Mouse (Mus musculus) hindbrain, embryonic 13.5 days (tissue): ENCODE results near the gene Gm45799. TPM values are rescaled to one million over a fixed set of nuclear protein-coding genes. Genes with fewer than 3 reads are reported as not detected.
A peak's percentile ranks its signal among the peaks of the same experiment; 100 is the strongest.

Experiments used
- ATAC-seq: fragments of 200-750 bp; cut with Nextera tagmentation; 2 replicates; pipeline ENCODE4 v1.8.0; 2017; ENCODE audit warnings: moderate TSS enrichment; ENCODE audit not compliant: low FRiP score
- H3K27ac ChIP-seq: fragments of 300-500 bp; sonication (generic); 2 replicates; pipeline ENCODE4 v1.5.1; 2015; ENCODE audit warnings: inconsistent platforms, mild to moderate bottlenecking, moderate library complexity
- H3K27me3 ChIP-seq: fragments of 300-500 bp; sonication (generic); 2 replicates; pipeline ENCODE4 v1.6.1; 2015; ENCODE audit warnings: mild to moderate bottlenecking, inconsistent platforms
- H3K36me3 ChIP-seq: fragments of 300-500 bp; sonication (generic); 2 replicates; pipeline ENCODE4 v1.6.1; 2015; ENCODE audit warnings: mild to moderate bottlenecking, inconsistent platforms
- H3K4me1 ChIP-seq: fragments of 300-500 bp; sonication (generic); replicated peaks from 2 replicates; pipeline ENCODE4 v1.6.1; 2015; ENCODE audit warnings: inconsistent platforms
- H3K4me2 ChIP-seq: fragments of 300-500 bp; sonication (generic); 2 replicates; pipeline ENCODE4 v1.6.1; 2015; ENCODE audit warnings: inconsistent platforms, mild to moderate bottlenecking, moderate library complexity
- H3K4me3 ChIP-seq: fragments of 300-500 bp; sonication (generic); 2 replicates; pipeline ENCODE4 v1.5.1; 2015; ENCODE audit warnings: mild to moderate bottlenecking, inconsistent platforms
- H3K9ac ChIP-seq: fragments of 300-500 bp; sonication (generic); 2 replicates; pipeline ENCODE4 v1.6.1; 2015; ENCODE audit warnings: mild to moderate bottlenecking, inconsistent platforms
- H3K9me3 ChIP-seq: fragments of 300-500 bp; sonication (generic); 2 replicates; pipeline ENCODE4 v1.6.1; 2016; ENCODE audit warnings: inconsistent platforms
- whole genome bisulfite sequencing: fragments of 180-500 bp; shearing (Covaris S2); methylation state at CpG from one replicate; pipeline ENCODE4 v1.1.7; 2015; 5-methylcytosine and 5-hydroxymethylcytosine counted together
- polyA plus RNA-seq: library from polyadenylated mRNA; unstranded; fragments of >200 nt; fragmentation: Nextera tagmentation; extraction: Ambion mirVana; gene quantifications from 2 replicates; pipeline ENCODE4 v1.2.1, GENCODE M21; 2015

Gene Gm45799
- polyA plus RNA-seq, 1 experiment from 2014 or later, result 16.1 TPM

DNA sequence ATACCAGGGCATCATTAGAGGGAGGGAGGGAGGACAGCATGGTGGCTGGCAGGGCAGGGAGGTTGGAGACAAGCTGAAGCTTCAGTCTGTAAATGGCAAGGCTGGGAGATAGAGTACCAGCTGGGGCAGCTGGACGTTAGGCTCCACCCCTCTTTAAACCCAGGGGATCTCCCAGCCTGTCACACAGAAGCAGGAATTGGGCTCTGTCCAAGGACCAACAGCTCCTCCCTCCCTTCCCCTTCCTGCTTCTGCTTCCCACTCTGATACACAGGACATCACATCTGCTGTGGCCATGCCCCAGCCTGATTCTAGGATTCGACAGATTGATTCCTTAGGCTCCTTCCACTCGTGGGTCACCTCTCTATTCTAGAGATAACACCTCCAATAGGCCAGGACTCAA is 11.7 kb upstream of the Gm45799 start:
- Histone ChIP-seq H3K27ac (peak overlapping the region; percentile 76), H3K4me2 (no peak overlapping the region), H3K4me3 (no peak overlapping the region), H3K36me3 (peaks cover 21% of the 10 kb centered on the region), H3K4me1 (peaks cover 50% of the 10 kb centered on the region), H3K9me3 (no peaks in the 10 kb centered on the region), H3K9ac (0 out of 2 replicates have a peak overlapping the region, but pooled peaks have one; percentile 9), H3K27me3 (no peaks in the 10 kb centered on the region)
- peak; percentile 27; the same call in 1 of the 2 replicates for ATAC-seq
- 22% methylated on average over 3 of the region's 3 CpGs for WGBS

- Histone ChIP-seq H3K4me3 (peak overlapping the region; percentile 84), H3K9ac (peak overlapping the region; percentile 93), H3K9me3 (no peaks in the 10 kb centered on the region), H3K36me3 (peaks cover 20% of the 10 kb centered on the region), H3K27me3 (0 out of 2 replicates have a peak, but pooled peaks cover 4% of the 10 kb centered on the region), H3K27ac (peak overlapping the region; percentile 93), H3K4me1 (peaks cover 66% of the 10 kb centered on the region), H3K4me2 (peak overlapping the region; percentile 78)
- ATAC-seq, result peak; percentile 17
- WGBS, result 21% methylated on average over 4 of the region's 4 CpGs
Measured at GRCm38 (mm10) chr7:105632551-105632972, 7.8 kb upstream of the Gm45799 start.

GRCm38 (mm10) chr7:105633127-105633800 is 7.1 kb upstream of the Gm45799 start, which contains the start of gene Trim3:
Gene Trim3, minus strand, starts transcription at chr7:105633571.
- peaks cover 65% of the 10 kb centered on the region for H3K4me1 ChIP-seq
- peak within 1 kb of the TSS; percentile 84 for H3K4me3 ChIP-seq
- H3K4me2 ChIP-seq, result peak within 1 kb of the TSS; percentile 78
- no peaks in the 10 kb centered on the region for H3K9me3 ChIP-seq
- WGBS, result under 1% methylated on average over 45 of the region's 71 CpGs
- peak within 1 kb of the TSS; percentile 93 for H3K9ac ChIP-seq
- H3K36me3 ChIP-seq, result peaks cover 26% of the 10 kb centered on the region
- 0 out of 2 replicates have a peak, but pooled peaks cover 4% of the 10 kb centered on the region for H3K27me3 ChIP-seq
- H3K27ac ChIP-seq, result peak within 1 kb of the TSS; percentile 93
- ATAC-seq, result peak; percentile 87

DNA sequence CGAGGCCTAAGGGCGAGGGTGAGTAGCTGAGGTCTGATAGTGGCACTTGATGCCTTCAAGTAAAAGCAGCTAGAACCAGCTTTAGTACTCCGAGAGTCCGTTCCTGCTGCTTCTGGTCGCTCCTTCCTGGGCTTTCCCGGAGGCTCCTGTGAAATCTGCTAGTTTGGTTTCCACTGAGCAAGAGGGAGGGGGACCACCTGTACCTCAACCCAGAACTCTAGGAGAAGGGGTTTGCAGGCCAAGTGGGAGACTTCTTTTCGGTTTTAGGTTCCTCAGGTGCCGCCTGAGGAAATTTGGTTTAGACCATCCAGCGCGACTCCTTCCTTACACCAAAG is 6.6 kb upstream of the Gm45799 start:
- Histone ChIP-seq H3K4me3 (peak overlapping the region; percentile 84), H3K27ac (peak overlapping the region; percentile 93), H3K4me1 (peaks cover 63% of the 10 kb centered on the region), H3K9me3 (no peaks in the 10 kb centered on the region), H3K9ac (peak overlapping the region; percentile 93), H3K36me3 (peaks cover 26% of the 10 kb centered on the region), H3K27me3 (0 out of 2 replicates have a peak, but pooled peaks cover 4% of the 10 kb centered on the region), H3K4me2 (peak overlapping the region; percentile 78)
- 6% methylated on average over 10 of the region's 10 CpGs for WGBS
- ATAC-seq, result no peak

- Histone ChIP-seq H3K4me1 (peaks cover 63% of the 10 kb centered on the region), H3K4me2 (peak overlapping the region; percentile 78), H3K27ac (peak overlapping the region; percentile 93), H3K27me3 (0 out of 2 replicates have a peak, but pooled peaks cover 4% of the 10 kb centered on the region), H3K4me3 (peak overlapping the region; percentile 84; the same call in 1 of the 2 replicates), H3K9ac (peak overlapping the region; percentile 40), H3K36me3 (peaks cover 26% of the 10 kb centered on the region), H3K9me3 (no peaks in the 10 kb centered on the region)
- 52% methylated on average over 9 of the region's 9 CpGs for WGBS
- ATAC-seq, result no peak
Measured at GRCm38 (mm10) chr7:105634272-105634920, 6.0 kb upstream of the Gm45799 start.

- Histone ChIP-seq H3K9me3 (no peaks in the 10 kb centered on the region), H3K4me2 (no peak overlapping the region), H3K9ac (no peak overlapping the region), H3K27ac (peak overlapping the region; percentile 93), H3K4me3 (no peak overlapping the region), H3K36me3 (peaks cover 26% of the 10 kb centered on the region), H3K27me3 (0 out of 2 replicates have a peak, but pooled peaks cover 4% of the 10 kb centered on the region), H3K4me1 (peaks cover 57% of the 10 kb centered on the region)
- WGBS, result 87% methylated on average over 2 of the region's 2 CpGs
- no peak for ATAC-seq
Measured at GRCm38 (mm10) chr7:105635726-105636125, 4.6 kb upstream of the Gm45799 start.

DNA sequence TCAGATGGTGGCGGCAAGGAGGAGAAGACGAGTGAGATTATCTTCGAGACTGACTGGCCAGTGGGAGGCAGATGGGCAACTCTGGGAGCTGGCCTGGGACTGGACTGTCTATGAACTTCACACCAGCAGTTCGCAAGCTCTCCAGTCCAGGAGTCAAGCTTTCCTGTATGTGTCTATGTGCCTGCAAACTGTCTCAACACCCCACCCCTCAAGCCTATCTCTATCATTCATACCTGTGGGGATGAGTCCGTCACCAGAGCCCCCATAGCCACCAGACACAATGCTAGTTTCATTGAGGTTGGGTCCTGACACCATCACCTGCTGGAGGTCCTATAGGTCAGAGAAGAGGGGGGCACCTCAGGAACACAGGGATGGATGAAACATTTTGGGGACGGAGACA is 1.6 kb upstream of the Gm45799 start:
- H3K9me3 ChIP-seq, result no peaks in the 10 kb centered on the region
- H3K27me3 ChIP-seq, result 0 out of 2 replicates have a peak, but pooled peaks cover 4% of the 10 kb centered on the region
- 94% methylated on average over 6 of the region's 6 CpGs for WGBS
- H3K4me3 ChIP-seq, result no peak overlapping the region
- ATAC-seq, result no peak
- H3K4me1 ChIP-seq, result peaks cover 50% of the 10 kb centered on the region
- no peak overlapping the region for H3K9ac ChIP-seq
- peaks cover 32% of the 10 kb centered on the region for H3K36me3 ChIP-seq
- H3K4me2 ChIP-seq, result no peak overlapping the region
- H3K27ac ChIP-seq, result no peak overlapping the region

DNA sequence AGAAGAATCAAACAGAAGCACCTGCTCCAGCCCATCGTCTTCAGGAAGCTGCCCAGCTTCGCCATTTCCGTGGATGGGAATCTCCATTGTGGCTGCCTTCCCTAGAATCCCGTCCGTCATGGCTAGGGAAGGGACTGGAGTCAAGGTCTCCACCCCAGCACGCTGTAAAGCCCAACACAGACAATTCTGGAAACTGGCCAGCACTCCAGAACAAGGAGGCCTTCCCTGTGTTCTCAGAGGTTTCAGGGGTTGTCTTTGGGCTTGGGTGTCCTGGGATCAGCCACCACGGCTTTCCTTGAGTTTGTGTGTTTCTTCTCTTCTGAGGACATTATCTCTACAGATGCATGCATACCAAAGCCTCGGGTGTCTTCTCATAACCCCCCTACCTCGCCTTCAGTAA is 1.0 kb upstream of the Gm45799 start:
- Histone ChIP-seq H3K4me3 (peak overlapping the region; percentile 68), H3K27ac (no peak overlapping the region), H3K27me3 (0 out of 2 replicates have a peak, but pooled peaks cover 4% of the 10 kb centered on the region), H3K9ac (peak overlapping the region; percentile 88), H3K4me1 (peaks cover 45% of the 10 kb centered on the region), H3K9me3 (no peaks in the 10 kb centered on the region), H3K36me3 (peaks cover 37% of the 10 kb centered on the region), H3K4me2 (peak overlapping the region; percentile 95)
- no peak for ATAC-seq
- 75% methylated on average over 9 of the region's 9 CpGs for WGBS

GRCm38 (mm10) chr7:105639756-105640155 is 596 bp upstream of the Gm45799 start, which contains the start of gene Timm10b:
Gene Timm10b, plus strand, starts transcription at chr7:105640056.
- Histone ChIP-seq H3K4me3 (peak within 1 kb of the TSS; percentile 68), H3K4me1 (peaks cover 41% of the 10 kb centered on the region), H3K4me2 (peak within 1 kb of the TSS; percentile 95), H3K9me3 (no peaks in the 10 kb centered on the region), H3K27me3 (0 out of 2 replicates have a peak, but pooled peaks cover 4% of the 10 kb centered on the region), H3K9ac (peak within 1 kb of the TSS; percentile 88), H3K27ac (peak within 1 kb of the TSS; percentile 90), H3K36me3 (peaks cover 38% of the 10 kb centered on the region)
- no peak for ATAC-seq
- WGBS, result 2% methylated on average over 2 of the region's 2 CpGs

- 0 out of 2 replicates have a peak, but pooled peaks cover 3% of the 10 kb centered on the region for H3K27me3 ChIP-seq
- H3K27ac ChIP-seq, result peak overlapping the region; percentile 90
- H3K36me3 ChIP-seq, result peaks cover 39% of the 10 kb centered on the region
- H3K4me2 ChIP-seq, result peak overlapping the region; percentile 94
- H3K4me1 ChIP-seq, result peaks cover 32% of the 10 kb centered on the region
- WGBS, result under 1% methylated on average over 18 of the region's 18 CpGs
- H3K4me3 ChIP-seq, result peak overlapping the region; percentile 68
- no peak; the same call in 1 of the 2 replicates for ATAC-seq
- H3K9ac ChIP-seq, result peak overlapping the region; percentile 88
- H3K9me3 ChIP-seq, result no peaks in the 10 kb centered on the region
Measured at GRCm38 (mm10) chr7:105640894-105641255, 523 bp downstream of the Gm45799 start.

DNA sequence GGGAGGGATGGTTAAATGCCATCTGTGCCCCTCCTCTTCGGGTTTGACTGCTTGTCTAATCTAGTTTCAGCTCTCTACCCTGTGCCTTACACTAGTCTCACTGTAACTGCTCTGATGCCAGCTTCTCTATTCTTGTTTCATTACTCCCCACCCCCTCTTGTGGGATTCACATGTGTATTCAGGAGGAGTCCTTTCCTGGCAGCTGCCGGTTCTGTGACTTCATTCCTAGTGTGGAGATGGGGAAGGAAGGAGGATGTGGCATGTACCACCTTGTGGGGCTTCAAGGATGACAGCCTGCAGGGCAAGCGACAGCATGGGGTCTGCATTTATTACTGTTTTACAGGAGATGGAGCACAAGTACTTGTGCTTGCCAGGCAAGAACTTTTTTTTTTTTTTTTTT is 1.6 kb downstream of the Gm45799 start:
- peak overlapping the region; percentile 68; the same call in 1 of the 2 replicates for H3K4me3 ChIP-seq
- H3K4me2 ChIP-seq, result peak overlapping the region; percentile 94
- H3K4me1 ChIP-seq, result peaks cover 29% of the 10 kb centered on the region
- no peak for ATAC-seq
- peak overlapping the region; percentile 88 for H3K9ac ChIP-seq
- no peaks in the 10 kb centered on the region for H3K27me3 ChIP-seq
- no peak overlapping the region for H3K27ac ChIP-seq
- H3K9me3 ChIP-seq, result no peaks in the 10 kb centered on the region
- 83% methylated on average over 3 of the region's 3 CpGs for WGBS
- H3K36me3 ChIP-seq, result peaks cover 29% of the 10 kb centered on the region
